Mouse (Mus musculus): ENCODE results near the gene Smc5.

DNA sequence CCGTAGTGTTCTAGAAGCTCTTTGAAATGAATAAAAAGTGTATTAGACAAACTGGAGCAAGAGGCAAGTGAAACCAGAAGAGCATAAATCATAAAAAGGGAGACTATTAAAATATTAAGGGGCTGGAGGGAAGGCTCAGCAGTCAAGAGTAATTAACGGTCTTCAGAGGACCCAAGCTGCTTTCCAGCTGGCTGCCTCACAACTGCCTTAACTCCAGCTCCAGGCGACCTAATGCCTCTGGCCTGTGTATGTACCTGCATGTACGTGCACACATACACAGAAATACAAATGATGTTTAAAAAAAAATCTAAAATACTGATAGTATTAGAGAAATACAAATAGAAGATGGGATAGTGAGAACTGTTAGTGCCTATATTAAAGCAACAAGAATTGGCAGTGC, 89.6 kb downstream of the Smc5 start:
- TF ChIP-seq POLR2A (IDR thresholded peaks at IDR 0.05; ENCODE audit: low read depth, low read length) (no peak), CTCF (IDR thresholded peaks at IDR 0.05; ENCODE audit: extremely low read depth, insufficient read length, insufficient replicate concordance, low read depth, low read length) (no peak)
